Mouse (Mus musculus): ENCODE results near the gene Gm5244.

Gm5244 gene

GRCm38 (mm10) chr19:12846382-12846781, at the start of gene Gm5244:
TSS of gene Gm5244 (plus strand) at chr19:12846682.
- DNase-seq (ENCODE audit: low read depth in 1 of 2, low spot score in 2 of 2) = no peak

- no peak for DNase-seq (ENCODE audit: low read depth in 1 of 2, low spot score in 2 of 2)
Measured at GRCm38 (mm10) chr19:12797071-12797470, 49.4 kb upstream of the Gm5244 start.

GRCm38 (mm10) chr19:12798404-12798803, 48.1 kb upstream of the Gm5244 start:
- DNase-seq (ENCODE audit: low read depth in 1 of 2, low spot score in 2 of 2) = peak; percentile 29 to 58

GRCm38 (mm10) chr19:12799081-12799480, 47.4 kb upstream of the Gm5244 start:
- DNase-seq (ENCODE audit: low read depth in 1 of 2, low spot score in 2 of 2) = no peak

GRCm38 (mm10) chr19:12800621-12801020, 45.9 kb upstream of the Gm5244 start:
- no peak for DNase-seq (ENCODE audit: low read depth in 1 of 2, low spot score in 2 of 2)

- DNase-seq (ENCODE audit: low read depth in 1 of 2, low spot score in 2 of 2) = peak in 1 of 2 experiments; percentile 30
Measured at GRCm38 (mm10) chr19:12801046-12801445, 45.4 kb upstream of the Gm5244 start.

- DNase-seq (ENCODE audit: low read depth in 1 of 2, low spot score in 2 of 2) = no peak
Measured at GRCm38 (mm10) chr19:12802830-12803229, 43.7 kb upstream of the Gm5244 start.

- no peak for DNase-seq (ENCODE audit: low read depth in 1 of 2, low spot score in 2 of 2)
Measured at GRCm38 (mm10) chr19:12804237-12804636, 42.2 kb upstream of the Gm5244 start.

GRCm38 (mm10) chr19:12805730-12806129, 40.8 kb upstream of the Gm5244 start:
- no peak for DNase-seq (ENCODE audit: low read depth in 1 of 2, low spot score in 2 of 2)

- no peak for DNase-seq (ENCODE audit: low read depth in 1 of 2, low spot score in 2 of 2)
Measured at GRCm38 (mm10) chr19:12806214-12806613, 40.3 kb upstream of the Gm5244 start.

- DNase-seq (ENCODE audit: low read depth in 1 of 2, low spot score in 2 of 2) = no peak
Measured at GRCm38 (mm10) chr19:12812644-12813364, 33.7 kb upstream of the Gm5244 start.

GRCm38 (mm10) chr19:12813883-12814282, 32.6 kb upstream of the Gm5244 start:
- no peak for DNase-seq (ENCODE audit: low read depth in 1 of 2, low spot score in 2 of 2)

- DNase-seq (ENCODE audit: low read depth in 1 of 2, low spot score in 2 of 2) = no peak
Measured at GRCm38 (mm10) chr19:12818507-12818906, 28.0 kb upstream of the Gm5244 start.

GRCm38 (mm10) chr19:12820383-12820782, 26.1 kb upstream of the Gm5244 start:
- DNase-seq (ENCODE audit: low read depth in 1 of 2, low spot score in 2 of 2) = no peak

GRCm38 (mm10) chr19:12824549-12824948, 21.9 kb upstream of the Gm5244 start:
- DNase-seq (ENCODE audit: low read depth in 1 of 2, low spot score in 2 of 2) = no peak

GRCm38 (mm10) chr19:12830823-12831430, 15.6 kb upstream of the Gm5244 start:
- no peak for DNase-seq (ENCODE audit: low read depth in 1 of 2, low spot score in 2 of 2)

GRCm38 (mm10) chr19:12831559-12831958, 14.9 kb upstream of the Gm5244 start:
- DNase-seq (ENCODE audit: low read depth in 1 of 2, low spot score in 2 of 2) = no peak

GRCm38 (mm10) chr19:12833625-12834024, 12.9 kb upstream of the Gm5244 start:
- DNase-seq (ENCODE audit: low read depth in 1 of 2, low spot score in 2 of 2) = peak in 1 of 2 experiments; percentile 31

- no peak for DNase-seq (ENCODE audit: low read depth in 1 of 2, low spot score in 2 of 2)
Measured at GRCm38 (mm10) chr19:12838507-12838906, 8.0 kb upstream of the Gm5244 start.

- DNase-seq (ENCODE audit: low read depth in 1 of 2, low spot score in 2 of 2) = no peak
Measured at GRCm38 (mm10) chr19:12856983-12857382, 10.5 kb downstream of the Gm5244 start, which contains the start of gene Olfr1444. TSS of gene Olfr1444 (plus strand) at chr19:12857283.

GRCm38 (mm10) chr19:12883555-12883954, 37.1 kb downstream of the Gm5244 start, which contains the start of gene Olfr1445:
TSS of gene Olfr1445 (plus strand) at chr19:12883855.
- no peak for DNase-seq (ENCODE audit: low read depth in 1 of 2, low spot score in 2 of 2)

GRCm38 (mm10) chr19:12893424-12893823, 46.9 kb downstream of the Gm5244 start, which contains the start of gene Olfr1446:
TSS of gene Olfr1446 (minus strand) at chr19:12893524.
- no peak for DNase-seq (ENCODE audit: low read depth in 1 of 2, low spot score in 2 of 2)

Measured in monocyte, adult 2 months (primary cell).